31 mouse cellular contexts compared by ENCODE assay signal in the genomic region with DNA sequence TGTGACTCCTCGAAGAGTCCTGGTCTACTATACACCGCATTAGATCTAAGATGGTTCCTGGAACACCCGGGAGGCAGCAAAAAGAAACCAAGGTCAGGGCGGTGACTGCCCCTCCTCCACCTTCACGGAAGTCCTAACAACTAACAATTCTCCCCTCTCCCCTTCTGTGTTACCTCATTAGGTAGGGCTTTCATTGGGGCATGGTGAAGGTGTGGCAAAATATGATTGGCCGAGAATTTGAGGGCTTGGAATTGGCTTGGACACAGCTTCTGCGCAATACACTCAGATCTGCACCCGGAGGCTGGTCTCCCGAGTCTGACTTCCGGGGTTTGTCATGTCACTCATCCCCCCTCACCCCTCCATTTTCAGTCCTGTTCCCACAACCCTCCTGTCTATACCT. TPM values are rescaled to one million over a fixed set of nuclear protein-coding genes. Genes with fewer than 3 reads are reported as not detected.
"Had no signal": no experiment of that assay in that cellular context is flagged by ENCODE, and none has a peak within 500 bp of the region (broad histone marks: within the 10 kb centered on the region; RNA-seq: fewer than 3 reads in every experiment).

No protein-coding gene starts in this region.

- H3K9ac ChIP-seq: heart, embryonic 12.5 days; hindbrain, embryonic 12.5 days; hindbrain, embryonic 14.5 days; intestine, embryonic 15.5 days; limb, embryonic 12.5 days; liver, embryonic 13.5 days had no signal

- H3K4me1 ChIP-seq: hindbrain, embryonic 10.5 days; hindbrain, embryonic 12.5 days; intestine, embryonic 15.5 days; limb, embryonic 12.5 days; liver, embryonic 13.5 days had no signal

- H3K9me3 ChIP-seq: heart, embryonic 12.5 days; hindbrain, embryonic 10.5 days; hindbrain, embryonic 12.5 days; intestine, embryonic 15.5 days; limb, embryonic 10.5 days; limb, embryonic 12.5 days; liver, embryonic 13.5 days had no signal

- H3K27ac ChIP-seq: heart, adult 2 months; hindbrain, embryonic 10.5 days; hindbrain, embryonic 12.5 days; hindbrain, embryonic 14.5 days; intestine, embryonic 15.5 days; layer of hippocampus, adult 2 months; left cerebral cortex, adult 2 months; limb, embryonic 10.5 days; limb, embryonic 12.5 days; liver, embryonic 13.5 days had no signal

- H3K4me3 ChIP-seq: heart, adult 2 months; heart, embryonic 12.5 days; hindbrain, embryonic 10.5 days; hindbrain, embryonic 12.5 days; intestine, embryonic 15.5 days; layer of hippocampus, adult 2 months; left cerebral cortex, adult 2 months; limb, embryonic 10.5 days; limb, embryonic 12.5 days; liver, embryonic 13.5 days had no signal

- ATAC-seq: hindbrain, embryonic 16.5 days; inflammation-experienced regulatory T-cells, adult 6 months; intestine, embryonic 15.5 days; intestine, postnatal 0 days had no signal

- DNase-seq: gastrocnemius, postnatal 14 days; gastrocnemius, postnatal 36 days; heart, adult 2 months; heart, postnatal 10 days; heart, postnatal 4 days; kidney, adult 18-20 months; kidney, adult 8-10 months; kidney, postnatal 10 days; kidney, postnatal 25 days; kidney, postnatal 4 days; liver; liver, embryonic 13.5 days had no signal

- H3K4me2 ChIP-seq: heart, embryonic 12.5 days; hindbrain, embryonic 12.5 days; hindbrain, embryonic 14.5 days; intestine, embryonic 15.5 days; limb, embryonic 12.5 days; liver, embryonic 11.5 days; liver, embryonic 13.5 days had no signal

- H3K36me3 ChIP-seq: heart, embryonic 12.5 days; hindbrain, embryonic 10.5 days; hindbrain, embryonic 12.5 days; intestine, embryonic 15.5 days; limb, embryonic 10.5 days; limb, embryonic 12.5 days; liver, embryonic 13.5 days had no signal

- H3K27me3 ChIP-seq: heart, embryonic 12.5 days; hindbrain, embryonic 12.5 days; liver, embryonic 13.5 days had no signal

RNA-seq across cellular contexts. Expression of gene Syndig1l, which starts 29.8 kb away (rescaled TPM):
- total RNA-seq: gastrocnemius, adult 18-20 months; gastrocnemius, adult 8-10 months; gastrocnemius, postnatal 14 days; gastrocnemius, postnatal 36 days; heart, adult 2 months; heart, postnatal 10 days; heart, postnatal 25 days; heart, postnatal 4 days had no signal
- polyA plus RNA-seq: heart, adult 2 months; heart, embryonic 12.5 days; heart, embryonic 14.5 days; heart, embryonic 16.5 days; inflammation-experienced regulatory T-cells, adult 6 months; kidney, embryonic 14.5 days; limb, embryonic 10.5 days; limb, embryonic 12.5 days had no signal
